Mouse (Mus musculus) induced T-regulatory cell, adult 2 months (primary cell): ENCODE measurements around the gene Pcgf1.

Experiments used
- DNase-seq: peaks from one replicate; pipeline ENCODE4 v3.0.0-alpha.2; 2012; ENCODE audit warnings: low read depth

Pcgf1 gene

GRCm38 (mm10) chr6:83122961-83123360 lies 45.3 kb downstream of the Pcgf1 start:
- DNase-seq, result no peak

- DNase-seq, result peak; percentile 98
Observed at GRCm38 (mm10) chr6:83124851-83125312, 47.2 kb downstream of the Pcgf1 start.

- no peak for DNase-seq
Observed at GRCm38 (mm10) chr6:83125331-83125730, 47.7 kb downstream of the Pcgf1 start, which contains the start of gene Ino80b. TSS of gene Ino80b (minus strand) at chr6:83125431.

GRCm38 (mm10) chr6:83127419-83127818 lies 49.8 kb downstream of the Pcgf1 start:
- peak; percentile 30 for DNase-seq
